Mouse (Mus musculus) embryonic fibroblast, embryonic 13.5 days (primary cell): Measurements from ENCODE around the gene Sgk1. TPM values are rescaled to one million over a fixed set of nuclear protein-coding genes. Genes with fewer than 3 reads are reported as not detected.
"Not testable (repeated sequence)": the region's sequence is repeated elsewhere in the genome, so short reads cannot be mapped to it uniquely, and the experiment has no call there.

Source experiments
- H3K27ac ChIP-seq: 2 replicates; pipeline ENCODE4 v1.5.1; 2012; ENCODE audit warnings: low read length, control low read depth, inconsistent platforms; ENCODE audit not compliant: insufficient read depth
- H3K4me1 ChIP-seq: 2 replicates; pipeline ENCODE4 v1.6.1; 2011; ENCODE audit warnings: low read length; ENCODE audit not compliant: control insufficient read depth, insufficient read depth
- H3K4me3 ChIP-seq: 2 replicates; pipeline ENCODE4 v1.5.1; 2011; ENCODE audit warnings: mild to moderate bottlenecking, control low read depth, low read length; ENCODE audit not compliant: insufficient read depth
- CTCF ChIP-seq: IDR thresholded peaks from 2 replicates; pipeline ENCODE4 v1.5.1; 2011; ENCODE audit warnings: mild to moderate bottlenecking, control low read depth, low read length, moderate library complexity, borderline replicate concordance; ENCODE audit not compliant: insufficient read depth
- POLR2A ChIP-seq: IDR thresholded peaks from 2 replicates; pipeline ENCODE4 v1.6.1; 2011; ENCODE audit warnings: low read depth, mild to moderate bottlenecking, control low read depth, low read length, moderate library complexity
- polyA plus RNA-seq: library from polyadenylated mRNA; stranded (reverse); fragments of >200 nt; gene quantifications from 2 replicates; pipeline ENCODE4 v1.2.4, GENCODE M21; 2011; ENCODE audit warnings: low read depth; ENCODE audit not compliant: missing spikeins, insufficient read length

The Sgk1 gene
- polyA plus RNA-seq, 1 experiment: 122 TPM

- TF ChIP-seq CTCF: no peak
- TF ChIP-seq POLR2A: no peak
- no peaks in the 10 kb centered on the region for H3K4me1 ChIP-seq
- no peak overlapping the region for H3K4me3 ChIP-seq
- no peak overlapping the region for H3K27ac ChIP-seq
Measured at GRCm38 (mm10) chr10:21898417-21898816, 16.4 kb downstream of the Sgk1 start.

- not testable (repeated sequence) for H3K27ac ChIP-seq, H3K4me1 ChIP-seq, H3K4me3 ChIP-seq
Measured at GRCm38 (mm10) chr10:21898851-21899250, 16.9 kb downstream of the Sgk1 start.

- Histone ChIP-seq H3K4me1 (no peaks in the 10 kb centered on the region), H3K4me3 (no peak overlapping the region), H3K27ac (no peak overlapping the region)
- TF ChIP-seq POLR2A: no peak
- TF ChIP-seq CTCF: no peak
Measured at GRCm38 (mm10) chr10:21899397-21899796, 17.4 kb downstream of the Sgk1 start.

GRCm38 (mm10) chr10:21902152-21903140, 20.5 kb downstream of the Sgk1 start:
- H3K27ac ChIP-seq: no peak overlapping the region
- no peaks in the 10 kb centered on the region for H3K4me1 ChIP-seq
- no peak overlapping the region for H3K4me3 ChIP-seq
- TF ChIP-seq POLR2A: no peak
- no peak for TF ChIP-seq CTCF

GRCm38 (mm10) chr10:21904151-21904550, 22.2 kb downstream of the Sgk1 start:
- H3K4me1 ChIP-seq: no peaks in the 10 kb centered on the region
- no peak overlapping the region for H3K27ac ChIP-seq
- TF ChIP-seq POLR2A: no peak
- no peak for TF ChIP-seq CTCF
- H3K4me3 ChIP-seq: no peak overlapping the region

GRCm38 (mm10) chr10:21905616-21906015, 23.6 kb downstream of the Sgk1 start:
- H3K4me3 ChIP-seq: no peak overlapping the region
- no peak overlapping the region for H3K27ac ChIP-seq
- no peaks in the 10 kb centered on the region for H3K4me1 ChIP-seq
- TF ChIP-seq CTCF: no peak
- no peak for TF ChIP-seq POLR2A

- Histone ChIP-seq H3K4me3 (no peak overlapping the region), H3K27ac (no peak overlapping the region), H3K4me1 (no peaks in the 10 kb centered on the region)
- TF ChIP-seq CTCF (no peak), POLR2A (no peak)
Measured at GRCm38 (mm10) chr10:21906894-21907446, 25.0 kb downstream of the Sgk1 start.

GRCm38 (mm10) chr10:21907784-21908183, 25.8 kb downstream of the Sgk1 start:
- Histone ChIP-seq H3K4me3 (no peak overlapping the region), H3K27ac (no peak overlapping the region), H3K4me1 (no peaks in the 10 kb centered on the region)
- TF ChIP-seq POLR2A: no peak
- TF ChIP-seq CTCF: no peak

- H3K27ac ChIP-seq: no peak overlapping the region
- H3K4me3 ChIP-seq: no peak overlapping the region
- TF ChIP-seq CTCF (no peak), POLR2A (no peak)
- no peaks in the 10 kb centered on the region for H3K4me1 ChIP-seq
Measured at GRCm38 (mm10) chr10:21908686-21909085, 26.7 kb downstream of the Sgk1 start.

GRCm38 (mm10) chr10:21910334-21910733, 28.4 kb downstream of the Sgk1 start:
- H3K27ac ChIP-seq: no peak overlapping the region
- H3K4me3 ChIP-seq: no peak overlapping the region
- no peaks in the 10 kb centered on the region for H3K4me1 ChIP-seq
- TF ChIP-seq POLR2A (no peak), CTCF (no peak)
